Mouse (Mus musculus) A20 (cell line): ENCODE results near the gene Hoxb4.

Source experiments
- DNase-seq: peaks from one replicate; pipeline ENCODE4 v3.0.0-alpha.2; 2011; ENCODE audit warnings: low read depth, low spot score

Hoxb4 gene

GRCm38 (mm10) chr11:96284774-96285734 is 33.0 kb upstream of the Hoxb4 start:
- DNase-seq, result peak; percentile 76

DNA sequence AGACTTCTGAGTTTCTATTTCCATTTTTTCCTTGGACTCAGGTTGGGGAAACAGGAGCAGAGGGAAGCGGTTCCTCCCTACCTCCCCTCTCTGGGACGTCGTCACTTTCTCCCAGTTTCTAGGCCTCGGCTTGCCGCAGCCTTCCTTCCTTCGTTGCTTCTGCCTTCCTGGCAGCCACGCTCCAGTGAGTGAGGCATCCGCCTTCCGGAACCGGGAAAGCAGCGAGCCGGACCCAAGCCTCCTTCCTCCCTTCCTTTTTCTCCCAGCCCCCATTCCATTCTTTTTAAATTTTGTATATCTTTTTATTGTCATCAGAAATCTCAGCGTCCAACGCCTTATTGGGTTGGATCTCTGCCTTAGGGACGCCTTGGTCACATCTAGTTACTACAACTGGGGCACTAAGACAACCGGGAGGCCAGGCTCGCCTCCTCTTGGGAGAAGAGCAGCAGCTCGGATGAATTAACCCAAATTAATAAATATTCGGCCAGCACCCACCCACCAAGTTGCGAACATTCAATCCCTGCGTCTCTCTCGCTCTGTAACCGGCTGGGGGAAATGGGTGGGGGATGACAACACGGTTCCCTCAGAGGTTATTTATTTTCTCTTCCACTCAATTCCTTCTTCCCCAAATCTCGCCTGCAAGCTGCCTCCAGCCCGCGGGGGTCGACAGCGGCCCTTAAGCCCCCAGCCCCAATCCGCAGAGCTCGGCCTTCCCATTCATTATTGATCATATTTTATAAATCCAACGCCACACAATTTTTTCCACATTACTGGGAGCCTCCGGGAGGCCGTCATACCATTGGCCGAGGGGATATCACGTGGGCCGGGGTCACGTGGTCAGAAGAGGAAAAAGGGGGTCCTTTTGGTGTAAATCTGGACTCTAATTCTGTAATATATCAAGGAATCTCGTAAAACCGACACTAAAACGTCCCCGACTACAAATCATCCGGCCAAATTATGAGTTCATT is 32.0 kb upstream of the Hoxb4 start, which contains the start of gene Hoxb7:
Gene Hoxb7 (plus strand): TSS at position 853 of the 968 bp plus-strand sequence.
- DNase-seq, result peak; percentile 26

GRCm38 (mm10) chr11:96286739-96287385 is 31.2 kb upstream of the Hoxb4 start:
- no peak for DNase-seq

GRCm38 (mm10) chr11:96287411-96287810 is 30.7 kb upstream of the Hoxb4 start:
- DNase-seq, result no peak

DNA sequence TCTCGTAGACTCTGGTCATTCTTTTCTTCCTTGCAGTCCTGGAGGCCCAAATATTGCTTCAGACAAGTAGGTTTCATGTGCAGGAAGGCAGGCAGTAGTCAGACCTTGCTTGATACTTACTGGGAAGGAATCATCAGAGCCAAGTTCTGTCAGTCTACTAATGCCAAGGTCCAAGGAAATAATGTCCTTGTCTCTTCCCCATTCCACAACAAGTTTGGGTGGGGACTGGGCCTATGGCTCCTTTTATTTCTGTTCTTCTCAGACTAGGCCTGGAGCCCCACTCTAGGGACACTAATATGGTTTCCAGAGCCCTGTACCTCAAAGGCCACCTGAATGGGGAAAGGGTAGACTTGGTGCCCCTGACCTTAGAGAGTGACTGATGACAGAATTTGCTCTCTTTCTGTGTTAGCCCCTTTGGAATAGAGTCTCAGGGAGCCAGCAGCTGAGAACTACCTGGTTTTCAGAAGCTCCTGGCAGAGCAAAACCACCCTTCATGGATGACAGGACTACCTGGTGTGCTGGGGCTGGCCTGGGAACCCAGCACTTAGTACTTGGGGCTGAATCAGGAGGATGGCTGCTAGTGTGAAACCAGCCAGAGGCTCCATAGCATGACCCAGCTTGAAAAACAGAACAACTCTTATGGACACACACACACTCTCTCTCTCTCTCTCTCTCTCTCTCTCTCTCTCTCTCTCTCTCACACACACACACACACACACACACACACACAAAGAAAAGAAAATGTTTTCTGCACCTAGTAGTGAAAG is 29.4 kb upstream of the Hoxb4 start:
- peak; percentile 37 for DNase-seq

GRCm38 (mm10) chr11:96289293-96289692 is 28.8 kb upstream of the Hoxb4 start:
- no peak for DNase-seq

DNA sequence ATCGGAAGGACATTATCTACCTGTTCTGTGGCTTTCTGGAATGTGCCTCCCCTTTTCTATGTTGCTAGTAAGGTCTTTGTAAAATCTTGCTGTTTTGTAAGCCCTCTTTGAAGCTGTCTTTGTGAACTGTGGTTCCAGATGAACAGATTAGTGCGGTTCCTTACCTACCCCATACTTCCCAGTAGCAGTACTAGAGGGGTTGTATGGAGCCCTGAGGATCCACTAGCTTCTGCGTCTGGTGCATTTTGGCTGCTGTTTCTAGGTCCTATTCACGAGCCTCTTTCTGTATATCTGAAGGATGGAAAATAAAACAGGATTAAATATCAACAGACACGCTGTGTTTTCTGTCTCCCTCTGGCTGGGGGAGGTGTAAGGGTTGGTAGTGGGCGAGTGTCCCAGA is 28.2 kb upstream of the Hoxb4 start:
- peak; percentile 74 for DNase-seq

DNA sequence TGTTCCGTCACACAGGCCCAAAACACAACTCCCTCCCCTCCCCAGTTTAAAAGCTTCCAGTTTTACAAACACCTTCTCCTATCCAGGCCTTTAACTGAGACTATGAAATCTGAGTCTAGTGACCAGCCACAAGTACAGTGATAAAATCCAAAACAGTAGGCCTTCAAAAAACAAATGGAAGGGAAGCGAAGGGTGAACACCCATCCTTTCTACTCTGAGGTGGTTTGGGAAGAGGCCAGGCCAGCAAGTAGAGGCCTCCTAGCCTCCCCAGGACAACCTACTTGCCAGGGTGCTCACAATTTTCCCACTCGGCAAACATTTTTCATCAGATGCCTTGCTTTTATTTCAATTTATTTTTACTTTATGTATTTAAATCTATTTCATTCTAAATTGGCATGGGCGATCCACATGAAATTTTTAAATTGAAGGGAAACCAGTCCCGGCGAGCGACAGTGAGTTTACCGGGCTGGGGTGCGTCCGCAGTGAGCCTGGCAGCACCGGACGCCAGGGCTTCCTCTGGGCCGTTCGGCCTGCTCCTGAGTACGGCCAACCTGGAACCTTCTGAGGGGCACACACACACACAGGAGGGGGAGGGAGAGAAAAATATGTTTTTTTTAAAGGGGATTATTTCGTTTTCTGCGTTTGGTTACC is 27.2 kb upstream of the Hoxb4 start:
- peak; percentile 73 for DNase-seq

DNA sequence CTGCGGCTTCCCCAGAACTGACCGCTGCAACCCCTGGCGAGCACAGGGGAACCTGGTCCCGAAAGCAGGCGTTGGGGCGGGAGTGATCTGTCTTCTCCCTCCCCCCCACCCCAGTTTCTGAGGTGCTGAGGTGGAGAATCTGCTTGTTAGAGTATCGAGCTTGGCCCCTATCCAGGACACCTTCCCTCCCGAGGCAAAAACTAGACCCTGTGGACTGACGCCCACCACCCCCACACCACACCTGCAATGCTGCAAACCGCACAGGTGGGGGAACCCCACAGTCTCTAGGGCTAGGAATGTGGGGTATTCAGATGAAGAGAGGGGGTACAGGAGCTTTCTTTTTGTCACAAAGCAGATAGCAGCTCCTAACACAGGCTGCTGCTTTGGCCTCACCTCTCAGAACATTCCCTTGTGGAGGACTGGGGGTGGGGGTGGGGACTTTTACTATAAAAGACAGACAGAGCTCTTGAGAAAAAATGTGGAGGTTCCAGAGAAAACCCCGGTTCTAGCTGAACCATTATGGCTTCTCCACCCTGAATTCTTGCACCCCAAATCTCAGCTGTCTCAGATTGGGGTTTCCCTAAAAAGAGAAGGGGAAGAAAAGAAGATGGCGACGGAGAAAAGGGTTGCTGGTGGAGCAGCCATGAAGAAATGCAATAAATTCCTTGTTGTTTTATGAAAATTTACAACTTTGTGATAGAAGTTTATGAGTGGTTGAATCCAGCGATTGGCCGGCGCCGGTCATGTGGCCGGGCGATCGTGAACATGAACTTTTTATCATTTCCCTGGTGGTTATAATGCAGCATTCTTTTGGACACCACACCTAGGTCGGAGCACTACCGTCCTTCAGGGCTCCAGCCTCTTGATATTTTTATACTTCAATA is 26.1 kb upstream of the Hoxb4 start, which contains the start of gene Hoxb6:
Gene Hoxb6 (plus strand): TSS at position 796 of the 884 bp plus-strand sequence.
- peak; percentile 88 for DNase-seq

DNA sequence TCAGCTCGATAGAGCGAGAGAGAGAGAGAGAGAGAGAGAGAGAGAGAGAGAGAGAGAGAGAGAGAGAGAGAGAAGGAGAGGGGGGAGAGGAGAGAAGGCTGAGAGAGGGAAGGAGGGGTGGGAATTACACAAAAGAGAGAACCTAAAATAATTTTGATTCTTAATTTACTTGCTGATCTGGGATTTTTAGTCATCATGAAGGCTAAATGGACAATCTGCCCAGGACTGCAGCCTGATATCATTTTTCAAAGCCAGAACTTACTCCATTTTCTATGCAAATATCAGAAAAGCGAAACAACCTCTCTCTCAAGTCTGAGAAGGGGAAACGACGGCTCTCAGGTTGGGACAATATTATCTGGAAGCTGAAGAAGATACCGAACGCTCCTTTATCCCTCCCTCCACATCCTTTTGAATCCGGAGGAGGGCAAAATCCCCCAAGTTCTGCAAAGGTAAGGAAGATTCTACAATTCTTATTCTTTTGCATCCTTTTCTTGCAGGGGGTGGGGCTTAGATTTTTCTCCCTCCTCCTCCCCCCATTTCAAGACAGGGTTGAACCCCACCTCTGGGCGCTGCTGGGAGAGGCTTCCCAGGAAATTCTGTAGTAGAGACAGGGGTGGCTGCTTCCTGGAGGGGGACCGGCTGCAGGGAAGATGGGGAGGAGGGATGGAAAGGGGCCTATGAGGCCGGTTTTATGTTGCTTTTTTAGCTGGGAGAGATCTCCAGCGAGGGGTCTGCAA is 25.3 kb upstream of the Hoxb4 start:
- peak; percentile 87 for DNase-seq

DNA sequence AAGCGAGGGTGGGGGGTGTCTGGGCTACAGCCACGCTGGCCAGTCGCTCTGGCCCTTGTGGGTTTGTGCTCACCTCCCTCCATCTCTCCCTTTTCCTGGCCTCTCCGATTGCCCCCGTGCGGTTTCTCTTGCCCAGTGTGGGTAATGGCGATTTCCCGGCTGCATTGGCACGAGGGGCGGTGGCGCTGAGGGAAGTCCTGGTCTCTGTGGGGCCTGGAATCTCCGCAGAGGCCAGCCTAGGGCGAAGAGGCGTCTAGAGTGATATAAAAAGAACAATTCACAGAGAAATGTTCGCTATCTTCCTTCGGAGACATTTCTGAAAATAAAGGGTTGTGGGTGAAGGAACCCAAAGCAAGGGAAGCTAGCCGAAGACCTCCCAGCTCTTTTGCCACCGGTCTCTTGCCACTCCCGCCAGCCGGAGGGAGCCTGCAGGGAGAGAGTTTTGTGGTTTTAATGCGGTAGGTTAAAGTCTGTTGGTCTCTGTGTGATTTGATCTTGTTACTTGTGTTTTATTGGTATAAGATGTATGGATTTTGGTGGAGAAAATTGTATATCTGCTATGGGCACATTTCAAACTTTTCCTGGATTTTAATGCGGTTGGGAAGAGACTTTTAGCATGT is 24.7 kb upstream of the Hoxb4 start:
- peak; percentile 67 for DNase-seq

DNA sequence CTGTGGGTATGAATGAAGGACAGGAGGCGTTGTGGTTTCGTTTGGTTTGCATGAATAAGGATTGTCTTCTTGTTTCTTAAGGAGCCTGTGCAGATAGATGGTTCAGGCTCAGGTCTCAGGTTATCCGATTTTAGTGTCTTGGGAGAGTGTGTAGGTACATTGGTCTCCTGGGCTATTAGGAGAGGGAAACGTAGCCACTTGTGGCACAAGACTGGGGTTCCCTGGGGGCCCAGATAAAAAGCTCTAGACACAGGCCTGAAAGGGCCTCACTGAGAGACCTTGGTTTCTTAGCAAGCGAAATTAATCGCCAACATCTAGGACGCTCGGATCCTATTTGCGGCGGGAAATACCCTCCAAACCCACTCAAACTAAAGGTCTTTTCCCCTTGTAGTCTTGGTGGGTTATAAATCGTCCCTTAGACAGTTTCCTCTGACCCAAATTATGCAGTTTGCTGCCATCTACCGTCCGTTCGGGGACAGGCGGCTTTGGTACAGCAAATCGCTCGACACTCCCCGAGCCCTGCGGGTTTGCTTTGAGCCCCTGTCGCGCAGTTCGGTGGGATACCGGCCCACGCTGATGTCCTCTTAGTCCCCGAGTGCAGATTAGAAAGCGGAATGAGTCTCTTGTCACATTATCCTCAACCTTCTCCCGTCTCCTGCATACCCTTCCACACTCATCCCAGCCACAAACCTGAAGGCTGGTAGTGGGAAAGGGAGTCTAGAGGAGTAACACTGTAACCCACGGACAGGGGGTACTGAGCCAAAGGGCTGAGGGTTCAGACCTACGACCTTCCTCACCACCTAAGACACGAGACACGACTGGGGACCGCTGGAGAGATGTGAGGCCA is 23.6 kb upstream of the Hoxb4 start:
- peak; percentile 91 for DNase-seq

GRCm38 (mm10) chr11:96295092-96295835 is 22.8 kb upstream of the Hoxb4 start:
- DNase-seq, result no peak

DNA sequence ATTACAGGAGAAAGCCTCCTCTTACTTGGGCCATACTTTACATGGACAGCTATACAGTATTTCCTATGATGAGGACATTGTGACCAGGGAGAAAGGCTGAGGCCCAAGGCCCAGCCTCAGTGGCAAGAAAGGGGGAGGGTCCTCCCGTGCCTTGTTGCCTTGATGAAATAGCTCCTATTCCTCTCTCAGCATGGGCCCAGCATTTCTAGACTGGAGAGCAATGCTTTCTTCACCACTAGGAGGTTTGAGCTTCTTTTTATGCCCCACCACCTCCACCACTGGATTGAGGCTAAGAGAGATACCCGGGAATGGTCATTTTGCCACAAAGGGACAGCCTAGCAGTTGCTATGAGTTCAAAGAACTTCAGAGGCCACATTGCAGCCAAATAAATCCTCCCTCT is 21.1 kb upstream of the Hoxb4 start:
- no peak for DNase-seq

DNA sequence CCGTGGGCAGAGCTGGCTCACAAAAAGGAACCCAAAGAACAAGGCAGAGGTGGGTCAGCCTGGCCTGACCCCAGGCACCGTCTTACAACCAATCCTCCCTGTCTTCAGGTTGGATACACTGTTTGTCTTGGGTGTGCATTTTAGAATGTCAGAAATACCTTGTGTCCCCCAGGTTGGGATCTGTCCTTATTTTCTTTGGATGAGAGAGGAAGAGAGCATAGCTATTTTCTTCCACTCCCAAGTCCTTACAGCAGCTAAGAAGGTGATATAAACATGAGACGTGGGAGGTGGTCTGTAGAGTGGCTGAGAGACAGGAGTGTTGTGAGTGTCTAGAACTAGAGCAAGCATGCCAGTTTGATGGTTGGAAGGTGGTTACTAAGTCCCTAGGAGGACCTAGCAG is 20.6 kb upstream of the Hoxb4 start:
- DNase-seq, result no peak

DNA sequence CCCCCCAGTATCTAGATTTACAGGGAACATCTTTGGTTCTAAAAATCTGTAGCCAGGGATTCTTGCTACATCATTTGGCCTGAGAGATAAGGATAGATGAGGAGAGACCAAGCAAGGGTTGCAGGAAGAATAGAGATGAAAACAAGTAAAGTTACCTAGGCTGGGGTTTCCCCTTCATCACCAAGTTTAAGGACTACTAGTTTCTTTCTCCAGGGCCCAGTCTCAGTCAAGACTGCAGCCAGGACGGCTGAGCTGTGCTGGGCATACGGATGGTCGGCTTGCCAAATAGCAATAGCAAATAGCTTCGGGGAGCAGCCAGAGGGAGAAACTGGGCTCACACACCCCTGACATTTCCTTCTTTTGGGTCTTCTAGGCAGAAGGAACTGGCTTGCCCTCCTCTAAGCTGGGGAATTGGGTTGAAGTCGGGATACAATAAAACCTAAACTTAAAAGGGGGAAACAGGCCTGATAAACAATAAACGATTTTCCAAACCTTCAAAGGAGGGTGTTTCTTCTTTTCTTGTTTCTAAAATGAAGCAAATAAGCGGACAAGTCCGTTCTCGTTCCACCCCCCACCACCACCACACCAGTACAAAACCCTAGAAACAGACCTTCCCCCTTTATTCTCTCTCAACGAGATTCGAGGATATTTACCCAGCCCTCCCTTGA is 20.0 kb upstream of the Hoxb4 start:
- DNase-seq, result no peak
